Mouse (Mus musculus) urinary bladder, postnatal 25 days (tissue): ENCODE data around the gene Lct.
A peak's percentile ranks its signal among the peaks of the same experiment; 100 is the strongest.
"Not testable (repeated sequence)": the region's sequence is repeated elsewhere in the genome, so short reads cannot be mapped to it uniquely, and the experiment has no call there.

ENCODE experiments used
- DNase-seq: peaks from one replicate; pipeline ENCODE4 v3.0.0; 2022; ENCODE audit warnings: low spot score

Gene Lct

GRCm38 (mm10) chr1:128328218-128328617, at the start of gene Lct:
Gene Lct (minus strand): TSS chr1:128328318.
- DNase-seq, result no peak

GRCm38 (mm10) chr1:128376841-128377240, 48.7 kb upstream of the Lct start:
- no peak for DNase-seq

GRCm38 (mm10) chr1:128372143-128372860, 44.2 kb upstream of the Lct start:
- DNase-seq, result no peak

- DNase-seq, result no peak
These were observed 40.8 kb upstream of the Lct start for GRCm38 (mm10) chr1:128368732-128369441.

DNA sequence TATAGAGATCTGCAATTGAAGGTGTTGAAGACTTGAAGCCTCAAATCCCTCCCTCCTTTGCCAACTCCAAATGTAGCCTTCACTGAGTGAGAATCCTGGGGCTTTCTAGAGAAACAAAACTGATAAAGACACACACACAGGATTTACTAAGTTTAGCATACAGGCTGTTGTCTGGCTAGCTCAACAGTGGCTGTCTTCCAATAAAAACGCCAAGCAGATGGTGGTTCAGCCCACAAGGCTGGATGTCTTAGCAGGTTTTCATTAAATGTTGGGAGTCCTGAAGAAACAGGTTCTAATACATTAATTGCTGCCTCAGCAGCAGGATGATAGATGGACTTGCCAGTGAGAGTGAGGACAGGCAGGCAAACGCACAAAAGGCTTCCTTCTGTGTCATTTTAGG, 32.5 kb upstream of the Lct start:
- no peak for DNase-seq

- DNase-seq, result peak; percentile 91
These were observed 31.6 kb upstream of the Lct start, which contains the start of gene Mcm6 for GRCm38 (mm10) chr1:128359554-128360376. Gene Mcm6 (minus strand): TSS chr1:128359664.

DNA sequence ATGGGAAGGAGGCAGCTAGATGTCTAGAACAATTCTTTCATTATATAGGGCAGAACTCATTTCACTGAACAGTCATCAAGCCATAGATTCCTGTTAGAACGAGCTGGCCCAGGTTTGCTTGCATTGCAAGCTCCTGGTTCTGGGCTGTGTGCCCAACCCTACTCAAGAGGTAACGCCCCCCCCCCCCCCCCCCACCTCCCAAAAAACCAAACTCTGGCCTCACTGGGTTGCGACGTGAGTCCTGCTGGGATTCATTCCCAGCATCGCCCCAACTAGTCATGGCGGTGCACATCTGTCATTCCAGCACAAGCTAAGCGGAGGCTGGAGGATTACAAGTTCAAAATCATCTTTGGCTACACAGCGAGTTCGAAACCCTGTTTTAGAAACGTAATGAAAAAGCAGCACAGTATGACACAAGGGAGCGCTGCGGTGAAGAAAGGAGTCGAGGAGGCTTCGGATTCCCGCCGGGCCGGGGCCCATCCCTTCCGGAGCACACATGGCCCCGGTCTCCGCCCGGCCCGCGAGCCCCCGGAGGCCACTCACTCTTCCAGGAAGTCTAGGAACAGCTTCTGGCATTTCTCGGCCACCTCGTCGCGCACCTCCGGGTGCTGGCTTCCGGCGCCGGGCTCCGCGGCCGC, 30.9 kb upstream of the Lct start:
- peak; percentile 8 for DNase-seq

DNA sequence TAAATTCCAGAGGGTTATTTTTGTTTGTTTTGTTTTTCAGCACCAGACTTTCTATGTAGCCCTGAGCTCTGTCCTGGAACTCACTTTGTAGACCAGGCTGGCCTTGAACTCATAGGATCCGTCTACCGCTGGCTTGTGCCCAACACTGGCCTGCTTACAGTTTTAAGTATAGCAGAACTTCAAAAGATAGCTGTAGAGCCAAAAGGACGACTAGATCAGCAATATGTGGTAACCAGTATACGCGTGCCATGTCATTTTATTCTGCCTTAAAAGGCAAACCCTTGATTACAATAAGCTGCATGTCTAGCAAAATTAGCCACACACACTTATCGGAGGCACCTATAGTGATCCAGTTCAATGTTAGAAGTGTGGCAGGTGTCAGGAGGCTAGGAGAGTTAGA, 30.2 kb upstream of the Lct start:
- DNase-seq, result no peak

DNA sequence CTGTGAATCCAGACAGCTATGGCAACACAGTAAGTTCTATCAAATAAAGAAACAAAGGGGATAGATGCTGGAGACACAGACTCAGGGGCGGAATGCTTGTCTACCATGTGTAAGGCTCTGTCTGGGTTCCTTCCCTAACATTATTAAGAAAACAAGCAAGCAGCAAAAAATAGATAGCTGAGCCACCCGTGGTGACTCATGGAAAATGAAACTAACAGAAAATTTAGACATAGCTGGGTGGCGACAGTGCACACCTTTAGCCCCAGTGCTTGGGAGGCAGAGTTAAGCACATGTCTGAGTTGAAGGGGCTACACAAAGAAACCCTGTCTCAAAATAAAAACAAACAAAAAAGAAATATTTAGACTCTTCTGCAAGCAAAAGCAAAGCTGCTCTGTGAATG, 29.3 kb upstream of the Lct start:
- DNase-seq, result no peak

GRCm38 (mm10) chr1:128353092-128353491, 25.0 kb upstream of the Lct start:
- no peak for DNase-seq

- DNase-seq, result no peak
These were observed 16.1 kb upstream of the Lct start for GRCm38 (mm10) chr1:128344232-128344631.

DNA sequence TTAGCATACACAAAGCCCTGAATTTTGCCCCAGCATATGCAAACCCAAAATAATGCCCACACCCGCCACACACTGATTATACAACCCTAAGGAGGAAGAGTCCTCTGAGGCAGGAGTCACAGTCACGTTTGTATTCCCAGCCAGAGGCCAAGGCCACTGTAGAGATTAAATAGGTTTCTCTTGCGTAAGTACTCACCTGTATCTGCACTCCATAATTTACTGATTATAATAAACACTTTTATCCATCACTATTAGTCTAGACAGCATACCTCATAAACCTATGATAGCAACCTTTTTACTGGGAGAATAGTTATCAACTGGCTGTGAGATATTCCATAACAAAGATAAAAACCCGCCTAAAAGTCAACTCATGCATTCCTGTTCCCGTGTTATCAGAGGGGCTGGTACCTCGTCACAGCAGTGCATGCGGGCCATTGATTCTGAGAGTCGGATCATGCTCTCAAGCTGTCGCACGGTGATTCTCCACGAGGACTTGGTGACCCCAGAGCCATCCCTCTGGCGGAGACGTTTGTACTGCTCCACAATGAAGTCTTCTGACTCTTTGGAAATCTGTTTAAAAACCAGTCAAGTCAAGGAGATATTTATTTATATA, 9.7 kb upstream of the Lct start:
- DNase-seq, result no peak

DNA sequence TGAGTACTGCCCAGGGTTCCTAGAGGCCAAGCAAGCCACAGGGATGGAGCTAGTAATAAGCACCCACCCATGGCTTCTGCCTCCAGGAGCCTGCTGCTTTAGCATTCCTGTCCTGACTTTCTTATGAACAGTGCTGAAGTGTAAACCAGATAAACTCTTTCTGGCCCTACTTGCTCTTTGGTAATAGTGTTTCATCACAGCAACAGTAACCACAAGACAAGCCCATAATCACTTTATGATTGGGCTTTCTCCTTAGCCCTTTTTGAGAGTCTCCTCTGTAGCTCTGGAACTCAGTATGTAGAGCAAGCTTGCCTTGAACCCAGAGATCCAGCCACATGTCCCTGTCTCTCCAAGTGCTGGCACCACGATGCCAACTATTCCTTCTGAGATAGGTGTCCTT, 2.2 kb upstream of the Lct start:
- no peak for DNase-seq

DNA sequence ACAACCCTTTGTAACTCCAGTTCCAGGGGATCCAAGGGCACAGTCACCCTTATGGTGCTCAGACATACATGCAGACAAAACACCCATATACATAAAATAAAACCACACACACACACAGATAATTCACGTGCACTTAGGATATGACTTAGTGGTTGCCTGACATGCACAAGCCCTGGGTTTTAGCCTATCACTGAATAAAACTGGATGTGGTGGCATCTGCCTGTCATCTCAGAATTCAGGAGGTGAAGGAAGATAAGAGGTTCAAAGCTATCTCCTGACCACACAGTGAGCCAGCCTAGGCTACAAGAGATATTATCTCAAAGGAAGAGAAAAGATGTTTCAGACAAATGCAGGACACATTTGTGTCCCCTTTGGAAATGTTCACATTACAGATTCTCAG, 953 bp downstream of the Lct start:
- no peak for DNase-seq

- no peak for DNase-seq
These were observed 3.3 kb downstream of the Lct start for GRCm38 (mm10) chr1:128324776-128325175.

- DNase-seq, result no peak
These were observed 5.0 kb downstream of the Lct start for GRCm38 (mm10) chr1:128323026-128323643.

GRCm38 (mm10) chr1:128319266-128319665, 8.9 kb downstream of the Lct start:
- DNase-seq, result not testable (repeated sequence)

DNA sequence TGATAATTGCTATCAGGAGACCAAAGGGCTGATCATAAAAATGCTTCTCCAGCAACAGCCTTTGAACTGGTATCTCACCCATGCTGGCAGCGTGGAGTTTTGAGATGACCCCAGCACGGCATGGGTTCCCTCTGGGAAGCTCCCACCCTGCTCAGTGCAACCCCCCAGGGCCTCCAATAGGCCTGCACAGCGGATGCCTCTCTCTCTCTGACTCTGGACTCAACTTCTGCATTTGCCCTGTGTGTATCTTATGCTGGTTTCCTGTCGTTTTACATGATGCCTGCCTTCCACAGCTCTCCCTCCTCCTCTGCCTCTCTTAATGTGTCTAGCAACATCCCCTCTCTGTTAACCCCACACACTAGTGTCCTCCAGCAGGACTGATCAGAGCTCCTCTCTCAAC, 13.5 kb downstream of the Lct start:
- no peak for DNase-seq

GRCm38 (mm10) chr1:128309043-128309442, 19.1 kb downstream of the Lct start:
- DNase-seq, result no peak

DNA sequence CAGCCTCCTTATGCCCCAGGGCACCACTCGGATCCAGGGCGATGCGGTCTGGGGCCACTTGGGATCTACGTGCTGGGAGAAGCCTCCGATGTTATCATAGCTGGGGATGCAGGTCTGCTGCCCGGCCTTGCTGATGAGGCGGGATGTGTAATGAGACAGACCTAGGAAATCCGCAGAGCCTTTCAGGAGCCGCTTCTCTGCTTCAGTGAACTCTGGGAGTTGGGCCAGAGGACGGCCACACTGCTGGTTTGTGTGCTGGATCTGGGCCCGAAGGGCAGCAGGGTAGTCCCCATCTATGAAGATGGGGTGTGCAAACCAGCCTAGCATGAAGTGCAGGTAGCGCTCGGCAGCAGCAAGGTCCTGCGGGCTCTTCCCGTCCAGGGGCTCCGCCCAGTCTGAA, 24.2 kb downstream of the Lct start:
- DNase-seq, result no peak
